Mouse (Mus musculus) hindbrain, postnatal 0 days (tissue): ENCODE data around the gene Zfp92. TPM values are rescaled to one million over a fixed set of nuclear protein-coding genes. Genes with fewer than 3 reads are reported as not detected.
A peak's percentile ranks its signal among the peaks of the same experiment; 100 is the strongest.

Source experiments
- ATAC-seq: fragments of 200-750 bp; cut with Nextera tagmentation; 2 replicates; pipeline ENCODE4 v1.8.0; 2017; ENCODE audit warnings: mild to moderate bottlenecking, moderate TSS enrichment, moderate library complexity
- DNase-seq: peaks from one replicate; pipeline ENCODE4 v3.0.0-alpha.2; 2015; ENCODE audit warnings: low spot score
- H3K27ac ChIP-seq: fragments of 300-500 bp; sonication (generic); 2 replicates; pipeline ENCODE4 v1.5.1; 2014; ENCODE audit warnings: mild to moderate bottlenecking
- H3K27me3 ChIP-seq: fragments of 300-500 bp; sonication (generic); 2 replicates; pipeline ENCODE4 v1.6.1; 2014; ENCODE audit warnings: low read length, mixed read lengths; ENCODE audit not compliant: insufficient read depth
- H3K36me3 ChIP-seq: fragments of 300-500 bp; sonication (generic); 2 replicates; pipeline ENCODE4 v1.6.1; 2014; ENCODE audit warnings: low read length, mixed read lengths; ENCODE audit not compliant: insufficient read depth
- H3K4me1 ChIP-seq: fragments of 300-500 bp; sonication (generic); 2 replicates; pipeline ENCODE4 v1.6.1; 2014; ENCODE audit warnings: antibody characterized with exemption, low read length, mixed read lengths; ENCODE audit not compliant: insufficient read depth
- H3K4me2 ChIP-seq: fragments of 300-500 bp; sonication (generic); 2 replicates; pipeline ENCODE4 v1.6.1; 2014; ENCODE audit warnings: low read depth, mild to moderate bottlenecking, low read length, moderate library complexity, mixed read lengths
- H3K4me3 ChIP-seq: fragments of 300-500 bp; sonication (generic); 2 replicates; pipeline ENCODE4 v1.5.1; 2014; ENCODE audit warnings: low read length
- H3K9ac ChIP-seq: fragments of 300-500 bp; sonication (generic); replicated peaks from 2 replicates; pipeline ENCODE4 v1.6.1; 2014; ENCODE audit warnings: mild to moderate bottlenecking, low read length, moderate library complexity, mixed read lengths
- H3K9me3 ChIP-seq: fragments of 300-500 bp; sonication (generic); 2 replicates; pipeline ENCODE4 v1.6.1; 2016; ENCODE audit warnings: low read length, mixed read lengths
- CTCF ChIP-seq: IDR thresholded peaks from 2 replicates; pipeline ENCODE4 v1.5.1; 2016; ENCODE audit warnings: antibody characterized with exemption, control low read depth, low read depth
- WGBS: fragments of 180-500 bp; shearing (Covaris S2); extraction: QIAGEN DNeasy Blood & Tissue Kit; methylation state at CpG from one replicate; pipeline ENCODE4 v1.1.7; 2014; 5-methylcytosine and 5-hydroxymethylcytosine counted together
- polyA plus RNA-seq: library from polyadenylated mRNA; unstranded; fragments of >200 nt; fragmentation: Nextera tagmentation; extraction: Ambion mirVana; gene quantifications from 2 replicates; pipeline ENCODE4 v1.2.1, GENCODE M21; 2015
- total RNA-seq: library from RNA; depleted of rRNA; stranded (reverse); fragments of >200 nt; gene quantifications from 2 replicates; pipeline ENCODE4 v1.2.3, GENCODE M21; 2014

Zfp92 gene
- total and polyA plus RNA-seq, 2 experiments from 2014 or later: 1.2 to 4.5 TPM

DNA sequence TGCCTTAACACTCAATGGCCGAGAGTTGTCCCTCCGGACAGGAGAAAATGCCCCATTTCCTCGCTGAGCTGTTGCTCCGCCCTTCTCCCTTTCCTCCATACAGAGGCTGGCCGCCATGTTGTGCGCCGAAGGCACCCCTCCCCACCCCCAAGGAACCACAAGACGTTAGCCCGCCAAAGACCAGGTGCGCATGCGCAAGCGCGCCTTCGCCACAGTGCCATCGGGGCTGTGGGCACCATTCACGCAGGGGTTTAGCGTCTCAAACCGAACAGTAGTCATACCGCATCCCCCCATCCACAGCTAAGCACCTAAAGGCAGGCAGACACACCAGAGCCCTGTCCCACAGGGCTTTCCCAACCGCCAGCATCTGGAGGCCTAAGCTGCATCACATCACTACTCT, 9.9 kb upstream of the Zfp92 start:
- no peaks in the 10 kb centered on the region for H3K4me1 ChIP-seq
- 90% methylated on average over 20 of the region's 20 CpGs for whole genome bisulfite sequencing
- no peaks in the 10 kb centered on the region for H3K9me3 ChIP-seq
- H3K4me2 ChIP-seq: no peak overlapping the region
- DNase-seq (no peak), ATAC-seq (no peak)
- H3K4me3 ChIP-seq: no peak overlapping the region
- no peak for TF ChIP-seq CTCF
- no peak overlapping the region for H3K9ac ChIP-seq
- H3K27ac ChIP-seq: no peak overlapping the region
- H3K27me3 ChIP-seq: no peaks in the 10 kb centered on the region
- no peaks in the 10 kb centered on the region for H3K36me3 ChIP-seq

DNA sequence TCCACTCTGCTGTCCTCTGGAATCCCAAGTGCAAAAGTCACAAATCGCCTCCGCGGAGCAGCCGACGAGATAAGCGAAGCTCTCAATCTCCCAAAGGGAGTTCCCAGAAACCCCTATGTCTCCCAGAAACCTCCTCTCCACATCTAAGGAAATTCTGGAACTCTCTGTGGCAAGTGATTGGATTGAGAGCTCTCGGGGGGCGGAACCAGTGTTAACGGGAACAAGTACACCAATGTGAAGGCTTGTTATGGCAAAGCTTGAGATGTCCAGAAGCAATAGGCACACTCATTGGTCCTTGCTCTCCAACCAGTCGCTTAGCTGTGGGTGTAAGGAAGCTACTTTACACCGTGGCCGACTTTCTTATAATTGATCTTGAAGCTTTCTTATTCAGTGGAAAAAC, 9.3 kb upstream of the Zfp92 start:
- Histone ChIP-seq H3K4me3 (no peak overlapping the region), H3K4me1 (no peaks in the 10 kb centered on the region), H3K9me3 (no peaks in the 10 kb centered on the region), H3K36me3 (no peaks in the 10 kb centered on the region), H3K27ac (no peak overlapping the region), H3K27me3 (no peaks in the 10 kb centered on the region), H3K9ac (no peak overlapping the region), H3K4me2 (no peak overlapping the region)
- WGBS: 92% methylated on average over 12 of the region's 12 CpGs
- ATAC-seq (no peak), DNase-seq (no peak)
- TF ChIP-seq CTCF: no peak

DNA sequence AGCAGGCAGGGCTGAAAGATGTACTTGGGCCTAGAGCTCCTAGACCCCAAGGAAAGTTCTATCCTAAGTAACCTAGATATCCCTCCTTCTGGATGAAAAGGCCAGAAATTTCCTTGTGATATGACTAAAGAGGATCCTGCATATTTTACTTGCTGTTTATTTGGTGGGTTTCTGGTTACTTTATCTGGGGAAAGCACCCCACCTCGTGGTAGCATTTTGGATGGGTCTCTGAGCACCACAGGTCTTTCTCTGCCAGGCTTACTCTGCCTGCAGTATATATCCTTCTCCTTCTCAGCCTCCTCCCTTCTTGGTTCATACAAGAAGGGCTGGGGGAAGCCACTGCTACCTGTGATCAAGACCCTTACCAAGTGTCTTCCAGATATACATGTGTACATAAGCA, 1.9 kb downstream of the Zfp92 start:
- WGBS: 37% methylated on average over 1 of the region's 1 CpGs
- Histone ChIP-seq H3K9me3 (no peaks in the 10 kb centered on the region), H3K36me3 (no peaks in the 10 kb centered on the region), H3K4me3 (no peak overlapping the region), H3K4me1 (no peaks in the 10 kb centered on the region), H3K4me2 (no peak overlapping the region), H3K27me3 (no peaks in the 10 kb centered on the region), H3K27ac (no peak overlapping the region), H3K9ac (no peak overlapping the region)
- ATAC-seq (peak; percentile 49; the same call in 1 of the 2 replicates), DNase-seq (peak; percentile 32)
- TF ChIP-seq CTCF: peak; percentile 18; the same call in 1 of the 2 replicates

DNA sequence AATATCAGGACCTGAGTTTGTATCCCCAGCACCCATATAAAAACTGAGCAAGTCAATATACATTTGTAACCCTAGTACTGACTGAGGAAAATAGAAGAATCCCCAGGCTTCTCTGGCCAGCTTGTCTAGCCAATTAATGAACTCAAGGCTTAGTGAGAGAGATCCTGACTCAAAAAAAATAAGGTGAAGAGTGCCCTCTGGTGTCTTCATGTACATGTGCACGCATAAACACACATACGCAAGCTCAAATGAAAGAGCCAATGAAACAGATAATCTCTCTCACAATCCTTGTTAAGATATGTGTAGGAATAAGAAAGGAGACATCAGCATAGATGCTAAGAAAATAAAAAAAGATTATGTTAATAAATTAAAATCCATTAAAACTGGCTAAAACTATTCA, 19.1 kb downstream of the Zfp92 start:
- DNase-seq (peak; percentile 54), ATAC-seq (no peak)
- TF ChIP-seq CTCF: 0 out of 2 replicates have a peak, but pooled peaks have one; percentile 32
- H3K27me3 ChIP-seq: no peaks in the 10 kb centered on the region
- no peaks in the 10 kb centered on the region for H3K36me3 ChIP-seq
- H3K4me2 ChIP-seq: no peak overlapping the region
- no peak overlapping the region for H3K27ac ChIP-seq
- H3K9me3 ChIP-seq: no peaks in the 10 kb centered on the region
- H3K4me3 ChIP-seq: no peak overlapping the region
- H3K4me1 ChIP-seq: no peaks in the 10 kb centered on the region
- 87% methylated on average over 2 of the region's 2 CpGs for WGBS
- H3K9ac ChIP-seq: no peak overlapping the region

DNA sequence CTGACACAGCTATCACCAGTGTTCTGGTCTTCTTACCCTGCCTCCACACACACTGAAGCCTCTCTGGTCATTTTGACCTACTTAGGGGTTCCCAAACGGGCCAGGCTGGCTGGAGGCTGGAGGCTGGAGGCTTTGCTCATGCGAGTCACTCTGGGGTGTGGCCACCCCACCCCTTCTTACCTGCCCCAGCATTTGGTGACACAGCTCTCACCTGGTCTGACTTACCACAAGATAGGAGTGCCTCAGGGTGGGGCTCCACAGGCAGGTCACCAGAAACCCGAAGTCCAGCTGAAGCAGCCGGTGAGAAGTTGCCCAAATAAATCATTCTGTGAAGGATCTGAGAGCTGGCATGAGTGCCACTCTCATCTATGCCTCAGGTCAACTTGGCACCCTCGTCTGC, 22.0 kb downstream of the Zfp92 start:
- no peaks in the 10 kb centered on the region for H3K4me1 ChIP-seq
- H3K4me2 ChIP-seq: no peak overlapping the region
- H3K4me3 ChIP-seq: no peak overlapping the region
- no peak for DNase-seq
- no peaks in the 10 kb centered on the region for H3K9me3 ChIP-seq
- no peak for ATAC-seq
- no peak overlapping the region for H3K27ac ChIP-seq
- WGBS: 80% methylated on average over 5 of the region's 5 CpGs
- no peak for TF ChIP-seq CTCF
- H3K36me3 ChIP-seq: no peaks in the 10 kb centered on the region
- H3K27me3 ChIP-seq: no peaks in the 10 kb centered on the region
- H3K9ac ChIP-seq: no peak overlapping the region

DNA sequence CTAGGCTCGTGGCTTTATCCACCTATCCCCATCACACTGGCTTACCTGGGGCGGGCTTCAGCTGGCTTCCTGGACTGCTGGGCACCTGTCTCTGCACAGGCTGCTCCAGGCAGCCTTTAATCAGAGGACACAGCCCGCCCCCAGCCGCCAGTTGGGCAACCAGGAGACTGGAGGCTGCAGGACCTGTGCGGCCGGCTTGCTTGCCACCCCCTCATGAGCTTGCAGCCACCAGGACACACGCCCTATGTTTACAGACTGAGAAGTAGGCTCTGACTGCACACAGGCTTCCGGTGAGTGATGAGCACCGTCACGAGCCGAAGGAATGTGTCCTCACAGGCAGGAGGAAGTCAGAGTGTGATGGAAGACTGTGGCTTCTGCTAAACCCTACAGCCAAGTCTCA, 24.4 kb downstream of the Zfp92 start, which contains the start of gene Trex2:
Gene Trex2 (minus strand): TSS at position 93 of the 400 bp plus-strand sequence.
- ATAC-seq: no peak
- Histone ChIP-seq H3K4me1 (no peaks in the 10 kb centered on the region), H3K27me3 (no peaks in the 10 kb centered on the region), H3K4me3 (no peak within 1 kb of the TSS), H3K36me3 (no peaks in the 10 kb centered on the region), H3K27ac (no peak within 1 kb of the TSS), H3K9me3 (no peaks in the 10 kb centered on the region), H3K4me2 (no peak within 1 kb of the TSS), H3K9ac (no peak within 1 kb of the TSS)
- no peak for DNase-seq
- WGBS: 79% methylated on average over 11 of the region's 11 CpGs
- no peak for TF ChIP-seq CTCF

DNA sequence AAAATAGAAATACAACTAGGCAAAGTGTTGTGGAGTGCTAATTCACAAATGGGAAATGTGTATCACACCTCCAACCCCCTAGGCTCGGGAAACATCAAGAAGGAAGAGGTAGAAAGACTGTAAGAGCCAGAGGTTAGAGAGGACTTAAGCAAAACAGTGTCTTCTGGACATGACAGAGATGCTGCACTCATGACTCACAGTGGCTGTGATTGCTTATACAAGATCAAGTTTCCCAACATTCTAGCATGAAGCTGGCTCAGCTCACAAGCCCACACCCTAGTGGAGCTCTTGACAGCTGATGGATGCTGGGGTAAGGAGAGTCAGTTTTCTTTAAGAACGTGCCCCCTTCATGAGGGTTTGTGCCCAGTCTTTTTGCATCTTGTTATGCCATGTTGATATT, 30.5 kb downstream of the Zfp92 start:
- H3K4me1 ChIP-seq: no peaks in the 10 kb centered on the region
- no peak for TF ChIP-seq CTCF
- H3K27ac ChIP-seq: no peak overlapping the region
- no peaks in the 10 kb centered on the region for H3K36me3 ChIP-seq
- DNase-seq (no peak), ATAC-seq (no peak)
- H3K9me3 ChIP-seq: no peaks in the 10 kb centered on the region
- H3K27me3 ChIP-seq: no peaks in the 10 kb centered on the region
- no peak overlapping the region for H3K4me3 ChIP-seq
- 50% methylated on average over 2 of the region's 2 CpGs for WGBS
- H3K4me2 ChIP-seq: no peak overlapping the region
- no peak overlapping the region for H3K9ac ChIP-seq
